Mouse (Mus musculus): ENCODE results near the gene Olfr698.
"Not testable (repeated sequence)": the region's sequence is repeated elsewhere in the genome, so short reads cannot be mapped to it uniquely, and the experiment has no call there.

Olfr698 gene

GRCm38 (mm10) chr7:106755297-106755696 lies at the start of gene Olfr698:
Gene Olfr698 (minus strand): TSS chr7:106755397.
- DNase-seq (ENCODE audit: low spot score in 2 of 2): no peak

GRCm38 (mm10) chr7:106793098-106793497 lies 37.9 kb upstream of the Olfr698 start, which contains the start of gene Olfr699:
Gene Olfr699 (minus strand): TSS chr7:106793198.
- DNase-seq (ENCODE audit: low spot score in 2 of 2): no peak

- DNase-seq (ENCODE audit: low spot score in 2 of 2): no peak
Observed at GRCm38 (mm10) chr7:106788330-106788729, 33.1 kb upstream of the Olfr698 start.

- DNase-seq (ENCODE audit: low spot score in 2 of 2): not testable (repeated sequence)
Observed at GRCm38 (mm10) chr7:106761008-106761407, 5.8 kb upstream of the Olfr698 start.

- DNase-seq (ENCODE audit: low spot score in 2 of 2): no peak
Observed at GRCm38 (mm10) chr7:106758800-106759199, 3.6 kb upstream of the Olfr698 start.

GRCm38 (mm10) chr7:106745811-106746210 lies 9.4 kb downstream of the Olfr698 start:
- DNase-seq (ENCODE audit: low spot score in 2 of 2): no peak

- no peak for DNase-seq (ENCODE audit: low spot score in 2 of 2)
Observed at GRCm38 (mm10) chr7:106742343-106742742, 12.9 kb downstream of the Olfr698 start, which contains the start of gene Olfr697. Gene Olfr697 (minus strand): TSS chr7:106742443.

GRCm38 (mm10) chr7:106737028-106737427 lies 18.2 kb downstream of the Olfr698 start:
- no peak for DNase-seq (ENCODE audit: low spot score in 2 of 2)

GRCm38 (mm10) chr7:106733717-106734116 lies 21.5 kb downstream of the Olfr698 start:
- DNase-seq (ENCODE audit: low spot score in 2 of 2): no peak

- not testable (repeated sequence) for DNase-seq (ENCODE audit: low spot score in 2 of 2)
Observed at GRCm38 (mm10) chr7:106725654-106726053, 29.5 kb downstream of the Olfr698 start.

- DNase-seq (ENCODE audit: low spot score in 2 of 2): no peak
Observed at GRCm38 (mm10) chr7:106716296-106716695, 38.9 kb downstream of the Olfr698 start, which contains the start of gene Olfr695. Gene Olfr695 (minus strand): TSS chr7:106716396.

GRCm38 (mm10) chr7:106711463-106711862 lies 43.7 kb downstream of the Olfr698 start:
- no peak for DNase-seq (ENCODE audit: low spot score in 2 of 2)

GRCm38 (mm10) chr7:106707705-106708104 lies 47.5 kb downstream of the Olfr698 start:
- not testable (repeated sequence) for DNase-seq (ENCODE audit: low spot score in 2 of 2)

Data from urinary bladder, postnatal 36 days (tissue).